Mouse (Mus musculus): ENCODE data around the gene Lmo3. TPM values are rescaled to one million over a fixed set of nuclear protein-coding genes. Genes with fewer than 3 reads are reported as not detected.

The Lmo3 gene
- total RNA-seq, 2 experiments from 2014 or later, result not detected

- no peak overlapping the region for H3K4me3 ChIP-seq
- no peak for TF ChIP-seq CTCF (IDR thresholded peaks at IDR 0.05)
- H3K27ac ChIP-seq, result no peak overlapping the region
- no peak for DNase-seq
- intact Hi-C loops (cut with DNase I), result no loop called here
These were observed 98.9 kb downstream of the Lmo3 start for GRCm38 (mm10) chr6:138482834-138483233.

GRCm38 (mm10) chr6:138477611-138478010, 104.2 kb downstream of the Lmo3 start:
- TF ChIP-seq CTCF (IDR thresholded peaks at IDR 0.05), result peak; percentile 67
- Histone ChIP-seq H3K4me3 (no peak overlapping the region), H3K27ac (no peak overlapping the region)
- peak; percentile 26 for DNase-seq
- intact Hi-C loops (cut with DNase I), result no loop called here

GRCm38 (mm10) chr6:138469204-138469603, 112.6 kb downstream of the Lmo3 start:
- DNase-seq, result no peak
- no peak overlapping the region for H3K4me3 ChIP-seq
- H3K27ac ChIP-seq, result no peak overlapping the region
- intact Hi-C loops (cut with DNase I), result no loop called here
- TF ChIP-seq CTCF (IDR thresholded peaks at IDR 0.05), result no peak

- Histone ChIP-seq H3K27ac (no peak overlapping the region), H3K4me3 (no peak overlapping the region)
- DNase-seq, result no peak
- intact Hi-C loops (cut with DNase I), result no loop called here
- no peak for TF ChIP-seq CTCF (IDR thresholded peaks at IDR 0.05)
These were observed 137.2 kb downstream of the Lmo3 start for GRCm38 (mm10) chr6:138444515-138445048.

GRCm38 (mm10) chr6:138437351-138437750, 144.4 kb downstream of the Lmo3 start:
- no peak for DNase-seq
- no peak for TF ChIP-seq CTCF (IDR thresholded peaks at IDR 0.05)
- Histone ChIP-seq H3K27ac (no peak overlapping the region), H3K4me3 (no peak overlapping the region)
- intact Hi-C loops (cut with DNase I), result no loop called here

GRCm38 (mm10) chr6:138436813-138437212, 145.0 kb downstream of the Lmo3 start:
- DNase-seq, result no peak
- H3K27ac ChIP-seq, result no peak overlapping the region
- TF ChIP-seq CTCF (IDR thresholded peaks at IDR 0.05), result no peak
- no peak overlapping the region for H3K4me3 ChIP-seq
- intact Hi-C loops (cut with DNase I), result no loop called here

- DNase-seq, result no peak
- Histone ChIP-seq H3K4me3 (no peak overlapping the region), H3K27ac (no peak overlapping the region)
- intact Hi-C loops (cut with DNase I), result no loop called here
- no peak for TF ChIP-seq CTCF (IDR thresholded peaks at IDR 0.05)
These were observed 154.4 kb downstream of the Lmo3 start for GRCm38 (mm10) chr6:138427394-138427793.

GRCm38 (mm10) chr6:138426894-138427293, 154.9 kb downstream of the Lmo3 start:
- Histone ChIP-seq H3K27ac (no peak overlapping the region), H3K4me3 (no peak overlapping the region)
- no peak for TF ChIP-seq CTCF (IDR thresholded peaks at IDR 0.05)
- no peak for DNase-seq
- intact Hi-C loops (cut with DNase I), result no loop called here

- no peak for TF ChIP-seq CTCF (IDR thresholded peaks at IDR 0.05)
- intact Hi-C loops (cut with DNase I), result no loop called here
- DNase-seq, result no peak
- H3K27ac ChIP-seq, result no peak overlapping the region
- no peak overlapping the region for H3K4me3 ChIP-seq
These were observed 157.1 kb downstream of the Lmo3 start for GRCm38 (mm10) chr6:138424514-138425225.

GRCm38 (mm10) chr6:138422671-138423321, 159.0 kb downstream of the Lmo3 start:
- no peak for TF ChIP-seq CTCF (IDR thresholded peaks at IDR 0.05)
- no peak for DNase-seq
- intact Hi-C loops (cut with DNase I), result no loop called here
- Histone ChIP-seq H3K27ac (no peak overlapping the region), H3K4me3 (peak overlapping the region; percentile 49)

- Histone ChIP-seq H3K4me3 (peak overlapping the region; percentile 49), H3K27ac (no peak overlapping the region)
- DNase-seq, result no peak
- no peak for TF ChIP-seq CTCF (IDR thresholded peaks at IDR 0.05)
- intact Hi-C loops (cut with DNase I), result no loop called here
These were observed 159.7 kb downstream of the Lmo3 start for GRCm38 (mm10) chr6:138421931-138422531.

- intact Hi-C loops (cut with DNase I), result no loop called here
- DNase-seq, result no peak
- Histone ChIP-seq H3K4me3 (no peak overlapping the region), H3K27ac (no peak overlapping the region)
- TF ChIP-seq CTCF (IDR thresholded peaks at IDR 0.05), result no peak
These were observed 160.6 kb downstream of the Lmo3 start for GRCm38 (mm10) chr6:138421191-138421613.

GRCm38 (mm10) chr6:138420536-138420891, 161.3 kb downstream of the Lmo3 start:
- no peak for DNase-seq
- Histone ChIP-seq H3K27ac (no peak overlapping the region), H3K4me3 (no peak overlapping the region)
- intact Hi-C loops (cut with DNase I), result no loop called here
- TF ChIP-seq CTCF (IDR thresholded peaks at IDR 0.05), result no peak
